Mouse (Mus musculus) cortical plate, adult 2 months (tissue): ENCODE data around the gene Gskip.

Experiments
- CTCF ChIP-seq: fragments of 200-500 bp; IDR thresholded peaks from 2 replicates; pipeline ENCODE4 v1.5.1; 2011; ENCODE audit warnings: mild to moderate bottlenecking, control low read depth, low read length; ENCODE audit not compliant: insufficient read depth; ENCODE audit errors: extremely low read depth
- POLR2A ChIP-seq: fragments of 200-500 bp; IDR thresholded peaks from 2 replicates; pipeline ENCODE4 v1.6.1; 2011; ENCODE audit warnings: mild to moderate bottlenecking, low read length, control low read depth; ENCODE audit not compliant: insufficient read depth; ENCODE audit errors: extremely low read depth

DNA sequence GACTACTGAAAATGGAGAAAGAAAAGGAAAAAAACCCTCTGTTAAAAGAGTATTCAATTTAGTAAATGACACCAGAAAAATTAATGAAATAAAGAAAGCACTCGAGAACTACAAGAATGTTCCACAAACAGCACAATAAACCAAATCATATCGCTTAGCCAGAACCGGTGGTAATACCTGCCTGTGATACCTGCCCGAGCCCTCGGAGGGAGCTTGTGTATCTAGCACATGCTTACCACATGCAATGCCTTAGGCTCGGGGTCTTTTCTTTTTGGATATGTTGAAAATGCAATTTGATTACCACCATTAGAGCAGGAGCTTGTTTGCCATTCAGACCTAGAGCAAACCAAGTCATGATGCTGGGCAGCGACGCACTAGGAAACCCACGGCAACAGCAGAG, 48.1 kb upstream of the Gskip start:
- TF ChIP-seq CTCF (no peak), POLR2A (no peak)
